Mouse (Mus musculus) thymus, postnatal 36 days (tissue): ENCODE data around the gene Mdk.

Experiments
- DNase-seq, 2 experiments: peaks; one replicate each; pipeline ENCODE4 v3.0.0; 2022; ENCODE audit warnings: mixed read lengths in 2 of 2

The Mdk gene

GRCm38 (mm10) chr2:91906141-91906540 lies 26.0 kb downstream of the Mdk start:
- DNase-seq = no peak

- DNase-seq = no peak
These were observed 27.3 kb downstream of the Mdk start for GRCm38 (mm10) chr2:91904618-91905307.

- no peak for DNase-seq
These were observed 28.7 kb downstream of the Mdk start for GRCm38 (mm10) chr2:91903171-91903925.

GRCm38 (mm10) chr2:91902336-91902735 lies 29.8 kb downstream of the Mdk start:
- no peak for DNase-seq

GRCm38 (mm10) chr2:91900431-91900830 lies 31.7 kb downstream of the Mdk start:
- DNase-seq = no peak

GRCm38 (mm10) chr2:91899141-91899540 lies 33.0 kb downstream of the Mdk start:
- no peak for DNase-seq

- DNase-seq = no peak
These were observed 34.1 kb downstream of the Mdk start for GRCm38 (mm10) chr2:91897968-91898367.

GRCm38 (mm10) chr2:91895401-91895800 lies 36.7 kb downstream of the Mdk start:
- no peak for DNase-seq

- no peak for DNase-seq
These were observed 37.4 kb downstream of the Mdk start for GRCm38 (mm10) chr2:91894716-91895115.

- no peak for DNase-seq
These were observed 47.5 kb downstream of the Mdk start for GRCm38 (mm10) chr2:91884616-91885015.

- DNase-seq = no peak
These were observed 48.1 kb downstream of the Mdk start for GRCm38 (mm10) chr2:91883961-91884360.
